Mouse (Mus musculus) lung, adult 10 weeks (tissue): ENCODE measurements around the gene Acbd7. TPM values are rescaled to one million over a fixed set of nuclear protein-coding genes. Genes with fewer than 3 reads are reported as not detected.

ENCODE experiments used
- polyA plus RNA-seq: library from polyadenylated mRNA; stranded (reverse); fragments of 350-450 nt; fragmentation: Illumina TruSeq; extraction: RNeasy Lipid Tissue Mini Kit (QIAGEN cat#74804); gene quantifications from one replicate; pipeline ENCODE4 v1.2.3, GENCODE M21; 2014; ENCODE audit warnings: low read depth, low replicate concordance; ENCODE audit not compliant: insufficient read depth

Gene Acbd7
- 1.2 TPM for polyA plus RNA-seq

DNA sequence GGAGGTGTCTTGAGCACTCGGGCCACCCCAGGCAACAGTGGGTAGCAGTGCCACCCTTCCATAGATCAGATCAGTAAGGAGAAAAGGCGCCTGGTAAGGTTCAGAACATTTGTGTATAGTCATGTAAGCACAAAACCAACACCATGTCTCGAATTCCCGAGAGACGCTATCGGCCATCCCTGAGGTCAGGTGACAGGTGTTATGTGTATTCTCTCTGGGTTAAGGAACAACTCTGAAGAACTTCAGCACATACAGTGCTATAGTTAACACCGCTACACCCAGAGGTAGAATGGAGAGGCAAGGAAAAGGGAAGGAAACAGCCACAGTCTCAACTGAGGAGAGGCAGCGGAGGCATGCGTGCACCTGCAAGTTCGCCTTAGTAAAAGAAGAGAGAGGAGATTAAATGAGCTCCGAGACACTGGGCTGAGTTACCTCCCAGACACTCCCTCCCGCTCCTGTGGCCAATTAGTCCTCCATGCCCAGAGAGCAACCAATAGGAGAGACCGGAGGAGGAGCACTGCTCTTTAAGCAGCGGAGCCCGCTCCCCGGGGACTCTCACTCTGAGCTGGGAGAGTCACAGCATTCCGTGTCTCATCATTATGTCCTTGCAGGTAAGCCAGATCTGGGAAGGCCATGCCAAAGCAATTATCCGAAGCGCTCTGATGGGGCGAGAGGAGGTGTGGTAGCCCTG lies at the start of gene Acbd7:
Gene Acbd7 (plus strand): TSS at position 558 of the 691 bp plus-strand sequence.

GRCm38 (mm10) chr2:3332484-3333242 lies 3.3 kb upstream of the Acbd7 start, which contains the start of gene Rpp38:
TSS of gene Rpp38 (minus strand) at chr2:3332643.

Other genes starting within 250 kb of the Acbd7 start
- 20.3 TPM for gene Fam171a1, start 221.9 kb upstream of the Acbd7 start, polyA plus RNA-seq
- 9.9 TPM for gene Nmt2, start 52.0 kb upstream of the Acbd7 start, polyA plus RNA-seq
- 5.6 TPM for gene Rpp38, start 3.5 kb upstream of the Acbd7 start, polyA plus RNA-seq
- gene Olah, start 61.0 kb downstream of the Acbd7 start, polyA plus RNA-seq: 0.15 TPM
- gene Meig1, start 86.5 kb downstream of the Acbd7 start, polyA plus RNA-seq: 18.0 TPM
- 2.2 TPM for gene Dclre1c, start 88.0 kb downstream of the Acbd7 start, polyA plus RNA-seq
- gene Suv39h2, start 138.9 kb downstream of the Acbd7 start, polyA plus RNA-seq: 0.90 TPM
- 0.71 TPM for gene Gm45902, start 176.6 kb downstream of the Acbd7 start, polyA plus RNA-seq
- 27.9 TPM for gene Hspa14, start 176.6 kb downstream of the Acbd7 start, polyA plus RNA-seq
- 1.0 TPM for gene Cdnf, start 176.9 kb downstream of the Acbd7 start, polyA plus RNA-seq
- 29.2 TPM for gene Fam107b, start 234.3 kb downstream of the Acbd7 start, polyA plus RNA-seq